Mouse (Mus musculus) inflammation-experienced regulatory T-cells (primary cell): ENCODE data around the gene Scn3b. TPM values are rescaled to one million over a fixed set of nuclear protein-coding genes. Genes with fewer than 3 reads are reported as not detected.

ENCODE experiments used
- polyA plus RNA-seq, 2 experiments: library from polyadenylated mRNA; unstranded; fragments of 100-300 nt; shearing (Covaris generic); gene quantifications; one replicate each; pipeline ENCODE4 v1.2.1; 2017

The Scn3b gene
- polyA plus RNA-seq, result under 1 TPM in 1 of 2 experiments, not detected in 1; 0.69 TPM

DNA sequence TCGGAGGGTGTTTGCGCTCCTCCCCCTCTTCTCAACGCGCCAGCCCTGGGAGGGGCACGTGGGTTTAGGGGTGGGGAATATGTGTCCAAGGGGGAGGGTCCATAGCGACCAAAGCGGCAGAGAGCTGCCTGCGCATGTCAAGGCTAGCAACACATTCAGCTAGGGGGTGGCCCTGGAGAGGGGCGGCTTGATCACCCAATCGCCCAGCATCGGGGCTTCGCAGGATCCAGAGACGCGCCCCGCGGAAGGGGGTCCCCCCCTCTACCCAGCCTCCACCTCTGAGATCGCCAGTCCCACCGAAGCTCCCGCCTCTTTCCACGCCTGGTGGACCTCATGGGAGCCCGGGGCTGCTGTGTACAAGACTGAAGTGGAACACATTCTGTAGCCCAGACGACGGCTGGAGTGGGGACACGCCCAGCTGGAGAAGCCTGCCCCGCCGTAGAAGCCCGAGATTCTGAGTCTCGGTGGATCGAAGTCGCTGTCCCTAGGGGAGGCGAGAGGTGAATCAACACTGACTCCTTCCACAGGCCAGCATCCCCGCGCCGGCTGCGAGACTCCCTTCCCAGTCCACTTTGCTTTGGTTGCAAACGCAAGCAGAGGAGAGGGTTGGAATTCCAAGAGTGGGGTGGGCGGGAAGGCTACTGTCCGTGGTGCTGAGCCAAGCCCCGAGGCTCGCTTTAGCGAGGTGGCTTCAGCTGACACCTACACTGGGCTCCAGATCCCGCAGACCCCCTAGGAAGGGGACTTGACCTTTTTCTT is at the start of gene Scn3b:
Gene Scn3b (plus strand): TSS at position 115 of the 759 bp plus-strand sequence.

Other genes with a start within 250 kb of the Scn3b start
- under 1 TPM; 0.06 to 0.17 TPM for gene Olfr981, start 247.8 kb upstream of the Scn3b start, polyA plus RNA-seq
- under 1 TPM; 0.24 to 0.27 TPM for gene Olfr982, start 195.4 kb upstream of the Scn3b start, polyA plus RNA-seq
- not detected for gene Olfr983, start 175.6 kb upstream of the Scn3b start, polyA plus RNA-seq
- gene Olfr984, start 155.0 kb upstream of the Scn3b start, polyA plus RNA-seq, result under 1 TPM in 1 of 2 experiments, not detected in 1; 0.15 TPM
- gene Olfr985, start 139.0 kb upstream of the Scn3b start, polyA plus RNA-seq, result not detected
- gene Tmem225, start 121.1 kb upstream of the Scn3b start, polyA plus RNA-seq, result not detected
- gene Olfr986, start 88.3 kb upstream of the Scn3b start, polyA plus RNA-seq, result under 1 TPM in 1 of 2 experiments, not detected in 1; 0.54 TPM
- gene Zfp202, start 76.9 kb upstream of the Scn3b start, polyA plus RNA-seq, result 1 to 10 TPM; 2.9 TPM